Mouse (Mus musculus) cerebellum, postnatal 14 days (tissue): ENCODE results near the gene Gdf10.

ENCODE experiments used
- DNase-seq, 2 experiments: peaks; one replicate each; pipeline ENCODE4 v3.0.0; 2021; ENCODE audit warnings: mixed read lengths in 2 of 2

Gdf10 gene

DNA sequence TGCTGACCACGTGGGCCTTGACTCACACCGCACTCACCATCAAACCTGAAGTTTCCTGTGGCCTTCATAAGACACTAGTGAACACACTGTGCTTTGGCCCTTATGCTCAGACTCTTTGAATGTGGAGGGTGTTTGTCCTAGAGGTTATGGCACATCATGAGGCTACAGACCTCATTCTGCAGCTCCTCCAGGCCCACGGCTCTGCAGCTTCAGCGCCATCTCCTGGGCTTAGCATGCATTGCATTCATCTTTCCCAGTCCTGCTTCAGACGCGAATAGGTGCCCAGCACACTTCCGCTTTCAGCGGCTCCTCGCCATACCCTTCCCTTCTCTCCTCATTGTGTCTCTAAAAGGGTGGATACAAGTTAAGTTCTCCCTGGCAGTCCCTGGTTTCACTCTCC, 15.7 kb downstream of the Gdf10 start:
- peak; percentile 92 to 95 for DNase-seq

DNA sequence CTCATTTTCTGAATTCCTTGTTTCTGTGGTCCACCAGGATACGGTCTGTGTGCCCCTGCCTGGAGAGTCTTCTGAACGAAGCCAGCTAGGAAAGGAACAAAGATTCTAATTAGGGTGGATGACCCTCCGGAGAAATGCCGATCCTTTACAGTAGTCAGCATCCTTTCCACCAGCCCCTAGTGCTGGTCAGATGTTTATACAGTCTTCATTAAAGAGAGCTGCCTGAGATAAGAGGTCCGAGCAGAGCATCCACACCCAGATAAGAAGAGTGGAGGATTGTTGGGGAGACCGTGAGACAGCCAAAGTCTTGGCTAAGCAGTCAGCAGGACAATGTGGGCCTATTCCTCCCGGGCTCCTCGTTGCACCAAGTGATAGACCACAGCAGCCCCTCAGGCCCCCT, 17.4 kb downstream of the Gdf10 start, which contains the start of gene Gdf2:
Gene Gdf2, plus strand, starts transcription at position 301 of the 400 bp plus-strand sequence.
- no peak for DNase-seq

DNA sequence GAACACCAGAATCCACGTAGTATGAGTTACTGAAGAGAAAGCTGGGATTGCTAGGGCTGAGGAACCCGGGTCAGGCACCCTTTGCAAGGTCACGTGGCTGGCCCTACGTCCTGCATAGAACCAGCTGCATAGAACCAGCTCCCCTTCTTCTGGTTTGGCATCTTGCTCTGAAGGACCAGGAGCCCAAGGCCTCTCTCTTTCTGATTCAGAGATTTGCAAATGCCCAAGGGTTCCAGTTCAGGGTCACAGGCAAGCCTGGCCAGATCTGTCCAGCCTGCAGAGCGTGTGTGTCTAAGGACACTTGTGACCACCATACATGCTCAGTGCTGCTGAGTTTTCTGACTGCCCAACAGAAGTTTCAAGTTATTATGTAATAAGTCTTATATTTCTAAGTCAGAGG, 18.8 kb downstream of the Gdf10 start:
- DNase-seq = no peak

DNA sequence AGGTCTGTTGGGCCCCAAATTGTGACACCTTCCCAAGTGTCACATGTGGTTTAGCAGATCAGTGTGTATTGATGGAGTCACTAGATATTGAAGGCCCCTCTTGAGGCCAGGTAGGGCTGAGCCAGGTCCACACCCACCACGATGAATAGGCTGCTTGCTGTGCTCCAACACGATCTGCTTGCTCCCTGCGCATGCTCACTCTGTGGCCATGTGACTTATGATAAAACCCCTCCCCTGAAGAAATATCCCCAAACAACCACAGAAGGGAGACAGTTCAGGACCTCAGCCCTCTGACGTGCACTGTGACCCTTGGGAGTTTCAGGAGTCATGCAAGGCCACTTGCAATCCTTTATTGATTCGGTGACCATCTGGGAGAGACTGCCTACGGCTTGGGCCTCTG, 22.7 kb downstream of the Gdf10 start:
- no peak for DNase-seq

DNA sequence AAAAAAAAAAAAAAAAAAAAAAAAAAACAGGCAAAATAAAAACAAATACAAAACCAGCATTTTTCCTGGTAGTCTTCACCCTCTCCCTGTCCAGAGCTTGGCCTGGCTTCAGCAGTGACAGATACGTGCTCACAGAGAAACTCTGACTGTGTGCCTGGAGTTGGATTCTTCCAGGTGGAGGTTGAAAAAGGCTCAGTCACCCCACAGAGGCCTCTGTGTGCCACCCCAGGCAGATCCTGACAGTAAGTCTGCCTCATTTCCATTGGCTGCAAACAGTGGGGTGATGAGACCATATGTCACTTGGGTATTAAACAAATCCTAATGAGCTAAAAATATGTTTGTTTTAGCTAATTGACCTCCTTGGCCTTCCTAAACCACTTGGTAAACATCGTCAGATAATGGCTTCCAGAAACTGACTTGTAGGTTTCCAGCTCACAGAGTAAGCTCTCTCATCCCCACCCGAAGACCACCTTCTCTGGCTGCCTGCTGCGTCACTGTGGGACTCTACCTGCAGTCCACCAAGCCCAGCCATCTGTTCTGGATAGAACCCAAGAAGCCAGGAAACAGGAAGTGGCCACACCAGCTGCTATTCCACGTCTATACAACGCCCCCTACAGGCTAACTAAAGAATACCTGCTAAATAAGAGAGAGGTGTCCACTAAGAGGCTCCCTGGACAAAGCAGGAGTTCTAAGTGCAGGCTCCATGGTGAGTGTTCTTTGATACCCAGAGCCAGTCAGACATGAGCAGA, 29.0 kb downstream of the Gdf10 start:
- DNase-seq = peak; percentile 43 to 55

DNA sequence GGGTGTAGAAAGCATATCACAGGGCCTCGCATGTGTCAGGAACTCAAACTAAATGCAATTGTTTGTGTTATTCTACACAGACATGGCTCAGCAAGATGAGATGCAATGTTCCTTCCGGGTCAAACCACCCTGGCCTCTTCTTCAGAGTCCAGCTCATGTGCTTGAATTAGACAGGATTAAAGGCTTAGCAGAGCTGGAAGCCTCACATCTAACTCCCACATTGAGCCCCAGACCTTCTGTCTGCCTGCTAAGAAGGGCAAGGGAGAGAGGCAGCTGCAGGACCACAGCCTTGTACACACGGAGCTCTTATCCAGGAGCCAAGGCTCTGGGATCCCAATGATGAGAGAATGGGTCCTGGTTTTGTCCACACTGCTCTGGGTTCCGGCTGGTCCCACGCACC, 30.4 kb downstream of the Gdf10 start, which contains the start of gene Rbp3:
Gene Rbp3, plus strand, starts transcription at position 243 of the 400 bp plus-strand sequence.
- no peak for DNase-seq

DNA sequence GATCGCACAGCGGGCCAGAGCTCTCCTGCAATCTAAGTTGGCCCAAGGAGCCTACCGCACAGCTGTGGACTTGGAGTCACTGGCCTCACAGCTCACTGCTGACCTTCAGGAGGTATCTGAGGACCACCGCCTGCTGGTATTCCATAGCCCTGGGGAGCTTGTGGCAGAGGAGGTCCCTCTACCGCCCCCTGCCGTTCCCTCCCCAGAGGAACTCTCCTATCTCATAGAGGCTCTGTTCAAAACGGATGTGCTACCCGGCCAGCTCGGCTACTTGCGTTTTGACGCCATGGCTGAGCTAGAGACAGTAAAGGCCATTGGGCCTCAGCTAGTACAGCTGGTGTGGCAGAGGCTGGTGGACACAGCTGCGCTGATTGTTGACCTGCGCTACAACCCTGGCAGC, 32.7 kb downstream of the Gdf10 start:
- no peak for DNase-seq

DNA sequence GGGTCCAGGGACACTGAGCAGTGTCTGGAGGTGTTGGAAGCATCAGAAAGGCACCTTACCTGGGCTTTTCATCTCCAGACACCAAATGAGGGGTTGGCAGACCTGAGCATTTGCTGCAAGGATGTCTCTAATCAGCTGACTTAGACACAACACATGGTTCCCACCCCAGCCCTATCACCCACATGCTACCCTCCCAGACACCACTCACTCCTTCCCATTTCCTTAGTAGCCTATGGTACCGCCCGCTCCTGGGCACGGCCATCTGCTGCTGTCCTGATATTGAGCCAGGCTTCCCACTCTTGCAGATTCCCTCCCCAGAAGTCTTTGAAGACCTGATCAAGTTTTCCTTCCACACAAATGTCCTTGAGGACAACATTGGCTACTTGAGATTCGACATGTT, 34.8 kb downstream of the Gdf10 start:
- no peak for DNase-seq

DNA sequence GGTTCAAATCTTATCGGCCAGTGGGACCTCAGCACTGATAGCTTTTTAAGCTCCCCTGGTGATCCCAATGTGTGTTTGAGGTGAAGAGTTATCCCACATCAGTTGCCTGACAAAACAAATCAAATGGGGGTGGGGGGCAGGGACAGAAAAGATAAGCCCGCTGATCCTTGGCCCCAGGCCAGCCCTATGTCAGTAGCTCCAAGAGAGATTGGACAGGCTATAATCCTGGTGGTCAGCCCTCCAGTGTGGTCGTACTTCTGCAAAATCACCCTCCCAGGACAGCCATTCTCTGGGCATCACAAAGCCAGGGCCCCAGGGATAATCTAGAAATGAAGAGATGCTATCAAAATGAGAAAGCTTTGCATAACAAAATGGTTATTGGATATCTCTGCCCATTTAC, 35.5 kb downstream of the Gdf10 start:
- peak in 1 of 2 experiments; percentile 55 for DNase-seq

DNA sequence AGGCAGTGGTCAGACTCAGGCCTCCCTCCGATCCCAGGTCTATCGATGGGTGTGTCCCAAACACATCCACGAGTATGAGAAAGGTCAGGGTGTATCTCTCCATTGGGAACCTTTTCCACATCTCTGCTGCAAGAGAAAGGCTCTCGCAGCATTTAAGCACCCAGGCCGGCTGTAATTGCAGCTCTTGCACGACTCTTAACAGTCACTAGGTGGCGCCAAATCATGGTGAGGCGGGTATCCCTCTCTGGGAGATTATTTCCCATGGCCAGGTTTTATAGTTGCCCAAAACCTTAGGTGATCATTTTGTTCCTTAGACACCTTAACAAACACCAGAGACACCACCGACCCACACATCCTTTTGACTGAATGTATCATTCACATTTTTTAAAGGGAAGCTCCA, 36.0 kb downstream of the Gdf10 start:
- peak; percentile 84 to 85 for DNase-seq

DNA sequence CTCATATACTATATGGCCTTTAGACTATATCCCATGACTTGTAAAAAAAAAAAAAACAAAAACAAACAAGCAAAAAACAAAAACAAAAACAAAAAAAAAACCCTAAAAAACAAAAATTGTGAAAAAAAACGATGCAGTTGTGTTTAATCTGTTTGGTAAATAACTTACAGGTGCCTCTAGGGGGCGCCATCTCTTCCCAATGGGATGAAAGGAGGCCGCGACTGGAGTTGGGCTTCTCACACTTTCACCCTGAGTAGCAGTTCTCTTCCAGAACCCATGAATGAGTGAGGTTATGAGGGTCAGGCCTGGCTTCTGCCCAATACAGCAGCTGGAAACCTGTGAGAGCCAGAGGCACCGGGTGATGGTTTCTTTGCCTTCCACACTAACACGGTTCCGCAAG, 42.3 kb downstream of the Gdf10 start:
- peak in 1 of 2 experiments; percentile 54 for DNase-seq

DNA sequence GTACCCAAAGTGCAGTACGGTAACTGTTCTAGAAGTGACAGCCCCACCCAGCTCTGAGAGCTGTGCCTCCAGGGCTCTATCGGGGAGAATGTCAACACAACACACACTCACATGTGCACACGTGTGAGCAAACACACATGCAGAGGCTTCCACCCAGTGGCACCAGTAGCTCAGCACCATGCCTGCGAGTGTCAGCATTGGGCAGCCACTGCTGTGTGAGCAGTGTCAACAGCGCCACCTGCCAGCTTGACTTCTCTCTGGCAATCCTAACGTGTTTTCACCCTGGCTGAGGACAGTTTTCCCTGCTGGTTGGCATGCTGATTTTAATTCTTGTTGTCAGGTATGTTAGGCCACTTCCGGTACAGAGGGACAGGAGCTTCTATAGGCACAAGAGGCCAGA, 49.3 kb downstream of the Gdf10 start:
- DNase-seq = peak; percentile 62 to 63

DNA sequence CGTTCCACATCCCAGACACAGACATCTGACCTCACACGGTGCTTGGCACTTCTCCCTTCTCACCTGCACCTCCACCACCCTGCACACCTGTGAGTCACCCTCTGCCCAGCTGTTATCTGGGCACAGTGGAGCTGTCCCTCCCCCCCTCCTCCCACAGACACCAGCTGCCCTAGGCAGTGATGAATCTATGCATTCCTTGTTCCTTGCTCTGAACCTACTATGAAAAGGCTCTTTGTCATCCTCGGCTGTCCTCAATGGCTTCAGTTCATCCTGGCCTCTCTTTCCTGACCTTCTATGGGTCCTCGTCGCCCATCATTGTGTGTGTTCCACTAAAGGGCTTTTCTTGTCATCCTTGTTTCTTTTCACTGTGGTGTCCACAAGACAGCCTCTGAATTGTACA, 51.4 kb downstream of the Gdf10 start:
- DNase-seq = no peak

DNA sequence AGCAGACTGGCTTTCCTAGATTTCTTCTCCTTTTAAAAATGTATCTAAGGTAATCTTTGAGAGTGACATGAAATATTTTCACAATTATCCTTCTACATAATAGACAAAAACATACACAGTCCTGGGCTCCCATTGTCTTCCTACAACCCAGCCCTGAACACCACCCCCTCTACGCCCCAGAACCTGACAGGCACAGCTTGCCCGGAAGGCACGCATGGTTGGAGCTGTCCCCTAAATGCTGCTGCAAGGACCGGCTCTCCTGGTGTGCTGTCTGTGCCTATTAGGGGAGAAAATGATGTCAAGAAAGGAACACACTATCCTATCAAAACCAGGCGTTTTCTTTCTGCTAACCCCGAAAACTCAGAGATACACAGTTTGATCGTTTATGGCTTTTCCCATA, 54.4 kb downstream of the Gdf10 start:
- peak in 1 of 2 experiments; percentile 48 for DNase-seq

DNA sequence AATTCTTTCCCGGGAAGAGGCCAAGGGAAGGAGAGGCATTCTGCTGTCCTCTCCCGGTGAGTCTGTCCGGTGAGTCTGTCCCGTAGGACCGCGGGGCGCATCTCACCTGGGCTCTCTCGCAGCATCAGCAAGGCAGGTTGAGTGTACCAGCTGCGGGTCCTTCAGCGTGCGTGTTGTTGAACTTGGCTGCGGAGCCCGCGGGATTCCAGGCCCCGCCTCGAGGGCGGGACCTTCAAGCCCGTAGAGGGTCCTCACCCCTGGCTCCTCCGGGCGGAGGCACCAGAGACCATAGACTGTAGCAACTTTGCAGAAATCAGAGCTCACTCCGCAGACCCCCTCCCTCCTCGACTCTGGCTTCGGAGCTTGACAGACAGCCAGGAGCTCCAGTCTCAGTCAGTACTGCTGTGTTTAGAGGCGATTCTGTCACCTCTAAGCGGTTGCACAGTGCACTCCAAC, 55.2 kb downstream of the Gdf10 start, which contains the start of gene Zfp488:
Gene Zfp488, minus strand, starts transcription at position 161 of the 456 bp plus-strand sequence.
- DNase-seq = peak; percentile 57 to 64
